Mouse (Mus musculus): ENCODE data around the gene A930018P22Rik. TPM values are rescaled to one million over a fixed set of nuclear protein-coding genes. Genes with fewer than 3 reads are reported as not detected.
"Not testable (repeated sequence)": the region's sequence is repeated elsewhere in the genome, so short reads cannot be mapped to it uniquely, and the experiment has no call there.

Gene A930018P22Rik
- total and polyA plus RNA-seq, 2 experiments from 2014 or later = 0.42 TPM; not detected in 1

- Histone ChIP-seq H3K9me3 (replicated peaks; ENCODE audit: control insufficient read depth, low read length) (no peaks in the 10 kb centered on the region), H3K36me3 (replicated peaks; ENCODE audit: control insufficient read depth, insufficient read depth, low read length) (no peaks in the 10 kb centered on the region), H3K4me1 (ENCODE audit: control insufficient read depth, insufficient read depth) (peaks cover 28% of the 10 kb centered on the region), H3K27ac (ENCODE audit: low read depth) (peak overlapping the region; percentile 45), H3K27me3 (ENCODE audit: control insufficient read depth, insufficient read depth, low read length) (no peaks in the 10 kb centered on the region), H3K4me2 (ENCODE audit: low read depth, low read length) (0 out of 2 replicates have a peak overlapping the region, but pooled peaks have one; percentile 1), H3K9ac (replicated peaks; ENCODE audit: low read depth, low read length) (no peak overlapping the region), H3K4me3 (ENCODE audit: low read depth, low read length) (no peak overlapping the region)
- TF ChIP-seq CTCF (IDR thresholded peaks at IDR 0.05; ENCODE audit: low read depth) (no peak), EP300 (IDR thresholded peaks at IDR 0.05; ENCODE audit: low read depth) (no peak)
- ATAC-seq (ENCODE audit: insufficient read depth, low read depth) = no peak
- WGBS = 6% methylated on average over 3 of the region's 3 CpGs
- no peak for DNase-seq (ENCODE audit: low spot score)
Measured at GRCm38 (mm10) chr2:104098529-104099230, 23.9 kb upstream of the A930018P22Rik start.

- H3K4me2 ChIP-seq (ENCODE audit: low read depth, low read length) = 0 out of 2 replicates have a peak overlapping the region, but pooled peaks have one; percentile 1
- peak overlapping the region; percentile 45 for H3K27ac ChIP-seq (ENCODE audit: low read depth)
- ATAC-seq (ENCODE audit: insufficient read depth, low read depth) (no peak), DNase-seq (ENCODE audit: low spot score) (no peak)
- no peak overlapping the region for H3K4me3 ChIP-seq (ENCODE audit: low read depth, low read length)
- no peak for TF ChIP-seq EP300 (IDR thresholded peaks at IDR 0.05; ENCODE audit: low read depth)
- TF ChIP-seq CTCF (IDR thresholded peaks at IDR 0.05; ENCODE audit: low read depth) = no peak
- H3K9ac ChIP-seq (replicated peaks; ENCODE audit: low read depth, low read length) = no peak overlapping the region
- H3K36me3 ChIP-seq (replicated peaks; ENCODE audit: control insufficient read depth, insufficient read depth, low read length) = no peaks in the 10 kb centered on the region
- H3K27me3 ChIP-seq (ENCODE audit: control insufficient read depth, insufficient read depth, low read length) = no peaks in the 10 kb centered on the region
- no peaks in the 10 kb centered on the region for H3K9me3 ChIP-seq (replicated peaks; ENCODE audit: control insufficient read depth, low read length)
- peaks cover 28% of the 10 kb centered on the region for H3K4me1 ChIP-seq (ENCODE audit: control insufficient read depth, insufficient read depth)
- 94% methylated on average over 2 of the region's 2 CpGs for WGBS
Measured at GRCm38 (mm10) chr2:104099231-104099585, 23.4 kb upstream of the A930018P22Rik start.

- no peak for TF ChIP-seq CTCF (IDR thresholded peaks at IDR 0.05; ENCODE audit: low read depth)
- 44% methylated on average over 1 of the region's 1 CpGs for WGBS
- H3K27ac ChIP-seq (ENCODE audit: low read depth) = no peak overlapping the region
- no peak overlapping the region for H3K4me3 ChIP-seq (ENCODE audit: low read depth, low read length)
- no peaks in the 10 kb centered on the region for H3K27me3 ChIP-seq (ENCODE audit: control insufficient read depth, insufficient read depth, low read length)
- H3K4me2 ChIP-seq (ENCODE audit: low read depth, low read length) = no peak overlapping the region
- H3K36me3 ChIP-seq (replicated peaks; ENCODE audit: control insufficient read depth, insufficient read depth, low read length) = peaks cover 5% of the 10 kb centered on the region; the same call in 1 of the 2 replicates
- peaks cover 28% of the 10 kb centered on the region for H3K4me1 ChIP-seq (ENCODE audit: control insufficient read depth, insufficient read depth)
- no peak overlapping the region for H3K9ac ChIP-seq (replicated peaks; ENCODE audit: low read depth, low read length)
- no peak for DNase-seq (ENCODE audit: low spot score)
- ATAC-seq (ENCODE audit: insufficient read depth, low read depth) = no peak
- no peaks in the 10 kb centered on the region for H3K9me3 ChIP-seq (replicated peaks; ENCODE audit: control insufficient read depth, low read length)
Measured at GRCm38 (mm10) chr2:104099946-104100345, 22.6 kb upstream of the A930018P22Rik start.

GRCm38 (mm10) chr2:104104800-104105199, 17.8 kb upstream of the A930018P22Rik start:
- no peak overlapping the region for H3K9ac ChIP-seq (replicated peaks; ENCODE audit: low read depth, low read length)
- no peak overlapping the region for H3K27ac ChIP-seq (ENCODE audit: low read depth)
- TF ChIP-seq CTCF (IDR thresholded peaks at IDR 0.05; ENCODE audit: low read depth) (no peak), EP300 (IDR thresholded peaks at IDR 0.05; ENCODE audit: low read depth) (no peak)
- H3K4me2 ChIP-seq (ENCODE audit: low read depth, low read length) = no peak overlapping the region
- DNase-seq (ENCODE audit: low spot score) (no peak), ATAC-seq (ENCODE audit: insufficient read depth, low read depth) (no peak)
- WGBS = 80% methylated on average over 6 of the region's 6 CpGs
- H3K36me3 ChIP-seq (replicated peaks; ENCODE audit: control insufficient read depth, insufficient read depth, low read length) = peaks cover 5% of the 10 kb centered on the region; the same call in 1 of the 2 replicates
- no peak overlapping the region for H3K4me3 ChIP-seq (ENCODE audit: low read depth, low read length)
- peaks cover 19% of the 10 kb centered on the region; the same call in 1 of the 2 replicates for H3K4me1 ChIP-seq (ENCODE audit: control insufficient read depth, insufficient read depth)
- H3K9me3 ChIP-seq (replicated peaks; ENCODE audit: control insufficient read depth, low read length) = no peaks in the 10 kb centered on the region
- H3K27me3 ChIP-seq (ENCODE audit: control insufficient read depth, insufficient read depth, low read length) = no peaks in the 10 kb centered on the region

GRCm38 (mm10) chr2:104109021-104109420, 13.5 kb upstream of the A930018P22Rik start:
- not testable (repeated sequence) for DNase-seq (ENCODE audit: low spot score); H3K9me3 ChIP-seq (replicated peaks; ENCODE audit: control insufficient read depth, low read length); H3K9ac ChIP-seq (replicated peaks; ENCODE audit: low read depth, low read length); H3K4me3 ChIP-seq (ENCODE audit: low read depth, low read length); H3K27me3 ChIP-seq (ENCODE audit: control insufficient read depth, insufficient read depth, low read length); H3K4me2 ChIP-seq (ENCODE audit: low read depth, low read length)
- WGBS = 28% methylated on average over 2 of the region's 2 CpGs
- Histone ChIP-seq H3K4me1 (ENCODE audit: control insufficient read depth, insufficient read depth) (peaks cover 10% of the 10 kb centered on the region; the same call in 1 of the 2 replicates), H3K36me3 (replicated peaks; ENCODE audit: control insufficient read depth, insufficient read depth, low read length) (peaks cover 13% of the 10 kb centered on the region), H3K27ac (ENCODE audit: low read depth) (peak overlapping the region; percentile 50)
- peak; percentile 87 for ATAC-seq (ENCODE audit: insufficient read depth, low read depth)

GRCm38 (mm10) chr2:104109528-104109927, 13.0 kb upstream of the A930018P22Rik start:
- whole genome bisulfite sequencing = 40% methylated on average over 2 of the region's 2 CpGs
- Histone ChIP-seq H3K4me2 (ENCODE audit: low read depth, low read length) (no peak overlapping the region), H3K9ac (replicated peaks; ENCODE audit: low read depth, low read length) (no peak overlapping the region), H3K9me3 (replicated peaks; ENCODE audit: control insufficient read depth, low read length) (no peaks in the 10 kb centered on the region), H3K27me3 (ENCODE audit: control insufficient read depth, insufficient read depth, low read length) (no peaks in the 10 kb centered on the region), H3K4me1 (ENCODE audit: control insufficient read depth, insufficient read depth) (peaks cover 10% of the 10 kb centered on the region; the same call in 1 of the 2 replicates), H3K4me3 (ENCODE audit: low read depth, low read length) (no peak overlapping the region), H3K27ac (ENCODE audit: low read depth) (peak overlapping the region; percentile 50), H3K36me3 (replicated peaks; ENCODE audit: control insufficient read depth, insufficient read depth, low read length) (peaks cover 14% of the 10 kb centered on the region)
- TF ChIP-seq CTCF (IDR thresholded peaks at IDR 0.05; ENCODE audit: low read depth) (no peak), EP300 (IDR thresholded peaks at IDR 0.05; ENCODE audit: low read depth) (no peak)
- peak; percentile 33; the same call in 1 of the 2 replicates for ATAC-seq (ENCODE audit: insufficient read depth, low read depth)
- no peak for DNase-seq (ENCODE audit: low spot score)

All from heart, postnatal 0 days (tissue).